Mouse (Mus musculus): ENCODE results near the gene Nom1.
"Not testable (repeated sequence)": the region's sequence is repeated elsewhere in the genome, so short reads cannot be mapped to it uniquely, and the experiment has no call there.

Gene Nom1

GRCm38 (mm10) chr5:29434228-29434871, at the start of gene Nom1:
Gene Nom1, plus strand, starts transcription at chr5:29434664.
- DNase-seq = peak; percentile 91

- no peak for DNase-seq
Observed at GRCm38 (mm10) chr5:29387591-29387990, 46.9 kb upstream of the Nom1 start.

- no peak for DNase-seq
Observed at GRCm38 (mm10) chr5:29388181-29388943, 46.1 kb upstream of the Nom1 start.

DNA sequence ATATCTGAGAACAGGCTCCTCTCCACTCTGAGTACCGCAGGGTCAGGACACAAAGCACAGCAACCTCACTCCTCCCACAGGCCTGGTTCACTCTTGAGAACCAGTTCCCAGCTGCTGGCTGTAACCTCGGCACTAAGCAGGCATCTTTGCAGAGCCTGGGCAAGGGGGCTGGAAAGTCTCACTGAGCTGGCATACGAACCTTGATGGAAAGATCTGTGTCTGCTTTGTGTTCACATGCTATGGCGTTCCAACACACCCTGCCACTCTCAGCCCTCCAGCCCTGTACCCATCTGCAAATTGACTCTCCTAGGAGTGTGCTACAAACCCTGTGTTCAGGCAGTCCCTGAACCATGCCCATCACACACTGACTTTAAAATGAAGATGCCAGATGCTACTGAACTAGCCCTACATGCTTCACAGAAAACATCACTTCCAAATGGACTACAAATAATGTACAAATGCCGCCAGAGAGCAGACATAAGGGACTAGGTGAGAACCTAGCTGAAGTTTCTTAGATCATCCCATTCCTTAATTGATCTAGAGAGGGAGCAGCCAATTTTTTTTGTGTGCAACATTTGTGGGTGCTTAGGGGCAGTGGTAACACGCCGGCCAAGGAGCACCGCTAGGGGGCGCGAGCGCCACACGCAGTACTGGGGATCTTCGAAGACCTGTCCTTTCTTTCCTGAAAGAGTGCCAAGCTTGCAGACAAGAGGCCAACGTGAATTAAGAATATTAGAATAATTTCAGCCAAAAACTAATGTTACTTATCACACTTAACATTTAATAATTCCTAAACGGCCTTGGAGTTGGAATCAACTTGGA, 45.3 kb upstream of the Nom1 start:
- peak; percentile 52 for DNase-seq

- no peak for DNase-seq
Observed at GRCm38 (mm10) chr5:29398427-29398826, 36.0 kb upstream of the Nom1 start.

DNA sequence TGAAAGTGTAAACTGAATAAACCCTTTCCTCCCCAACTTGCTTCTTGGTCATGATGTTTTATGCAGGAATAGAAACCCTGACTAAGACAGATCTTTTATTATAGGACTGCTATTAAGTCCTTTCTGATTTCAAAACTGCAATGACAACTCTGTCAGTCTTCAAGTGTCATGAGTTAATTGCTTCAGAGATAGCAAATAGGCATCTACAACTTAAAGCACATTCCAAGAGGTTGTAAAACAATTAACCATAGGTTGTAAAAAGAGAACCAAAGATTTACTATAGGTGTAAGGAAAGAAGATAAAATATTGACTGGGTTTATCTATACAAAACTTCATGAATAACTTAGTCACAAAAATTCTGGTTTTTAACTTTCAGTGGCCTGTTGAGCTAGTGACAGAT, 23.6 kb upstream of the Nom1 start:
- no peak for DNase-seq

DNA sequence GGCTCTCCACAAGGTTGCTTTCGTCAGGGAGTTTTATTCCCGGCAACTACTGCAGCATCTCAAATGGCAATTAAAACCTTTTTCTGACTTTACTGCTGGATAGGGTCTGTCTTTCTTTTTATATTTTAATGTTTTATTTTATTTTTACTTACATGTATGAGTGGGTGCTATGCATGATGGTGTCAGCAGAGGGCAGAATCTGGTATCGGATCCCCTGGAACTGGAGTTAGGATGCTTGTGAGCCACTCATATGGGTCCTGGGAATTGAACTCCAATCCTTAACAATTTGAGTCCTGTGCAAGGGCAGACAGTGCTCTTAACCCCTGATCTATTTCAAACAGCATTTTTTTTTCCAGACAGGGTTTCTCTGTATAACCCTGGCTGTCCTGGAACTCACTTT, 21.4 kb upstream of the Nom1 start:
- no peak for DNase-seq

DNA sequence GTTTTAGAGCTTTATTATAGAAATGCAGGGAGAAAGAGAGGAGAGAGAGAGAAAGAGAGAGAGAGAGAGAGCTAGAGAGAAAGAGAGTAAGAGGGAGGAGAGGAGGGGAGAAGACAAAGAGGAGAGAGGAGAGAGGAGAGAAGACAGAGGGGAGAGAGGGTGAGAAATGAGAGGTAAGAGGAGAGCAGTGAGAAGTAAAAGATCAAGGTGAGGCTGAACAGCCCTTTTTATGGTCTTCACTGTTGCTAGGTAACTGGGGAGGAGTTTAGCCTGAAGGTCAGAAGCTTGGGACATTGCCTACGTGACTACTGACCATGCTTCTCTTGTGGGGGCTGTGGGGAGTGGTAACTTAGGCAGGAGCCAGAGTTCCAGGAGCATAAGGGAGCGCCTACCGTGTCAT, 11.1 kb upstream of the Nom1 start:
- DNase-seq = not testable (repeated sequence)

GRCm38 (mm10) chr5:29434872-29435358, 451 bp downstream of the Nom1 start:
- DNase-seq = no peak

DNA sequence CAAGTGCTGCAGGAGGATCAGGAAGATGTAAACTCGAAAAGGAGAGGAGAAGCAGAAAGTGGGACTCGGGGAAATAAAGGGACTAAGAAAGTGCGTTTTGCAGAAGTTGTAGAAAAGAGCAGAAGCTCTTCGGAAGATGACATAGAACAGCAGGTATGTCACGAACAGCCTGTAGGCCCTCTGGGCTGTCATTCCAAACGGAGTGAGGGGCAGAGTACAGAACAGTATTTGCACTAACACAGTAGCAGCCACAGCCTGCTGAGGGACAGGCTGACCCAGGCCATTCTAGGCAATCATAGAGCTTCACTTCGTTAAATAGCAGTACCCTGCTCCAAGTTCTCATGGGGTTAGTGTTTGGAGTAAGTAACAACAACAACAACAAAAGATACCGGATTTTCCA, 1.0 kb downstream of the Nom1 start:
- no peak for DNase-seq

- DNase-seq = not testable (repeated sequence)
Observed at GRCm38 (mm10) chr5:29436728-29437127, 2.3 kb downstream of the Nom1 start.

DNA sequence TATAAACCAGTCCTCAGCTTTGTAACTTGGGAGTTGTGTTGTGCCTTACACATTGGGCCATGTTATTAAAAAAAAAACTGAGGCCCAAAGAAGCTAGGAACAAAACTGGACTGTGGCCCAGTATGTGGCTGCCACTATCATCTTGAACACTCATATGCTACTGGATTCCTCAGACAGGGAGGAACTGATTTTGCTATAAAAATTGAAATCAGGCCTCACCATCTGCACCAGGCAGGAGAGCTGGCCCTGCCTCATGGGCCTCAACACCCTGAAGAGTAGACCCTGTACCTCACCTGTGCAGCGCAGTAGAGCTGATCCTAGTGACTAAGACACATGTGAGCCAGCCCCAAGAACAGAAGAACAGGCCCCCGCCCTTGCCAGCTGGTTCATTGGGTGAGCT, 10.8 kb downstream of the Nom1 start:
- no peak for DNase-seq

- DNase-seq = no peak
Observed at GRCm38 (mm10) chr5:29452352-29452751, 17.9 kb downstream of the Nom1 start.

DNA sequence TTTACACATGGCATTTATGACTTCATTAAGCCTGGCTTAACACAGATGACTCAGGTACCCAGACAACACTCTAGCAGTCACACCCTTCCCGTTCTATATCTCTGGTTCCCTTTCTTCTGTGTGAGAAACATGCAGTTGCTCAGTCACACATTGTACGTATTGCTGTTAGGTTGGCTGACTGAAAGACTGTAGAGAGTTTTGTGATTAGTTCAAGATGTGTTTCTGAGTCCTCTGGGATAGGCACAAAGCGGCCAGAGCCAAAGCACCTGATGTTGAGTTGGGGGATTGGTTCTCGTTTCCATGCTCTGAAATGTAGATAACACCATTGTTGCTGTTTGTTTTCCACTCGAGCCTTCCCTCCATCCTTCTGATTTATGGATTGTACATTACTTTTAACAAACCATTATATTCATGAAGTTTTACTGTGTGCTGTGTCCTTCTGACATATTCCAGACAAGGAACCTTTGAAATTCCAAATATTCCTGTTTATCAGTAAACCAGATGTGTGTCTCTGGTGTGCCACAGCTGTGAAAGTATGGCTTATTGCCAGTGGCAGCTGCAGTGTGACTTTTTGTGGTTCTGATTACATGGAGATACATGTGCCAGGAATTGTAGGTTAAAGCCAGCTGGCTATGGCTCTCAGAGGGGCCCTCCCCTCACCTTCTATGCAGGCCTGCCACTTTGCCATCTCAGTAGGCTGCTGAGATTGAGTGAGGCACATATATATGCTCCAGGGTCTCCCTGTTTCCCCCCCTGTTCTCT, 22.6 kb downstream of the Nom1 start:
- DNase-seq = no peak

DNA sequence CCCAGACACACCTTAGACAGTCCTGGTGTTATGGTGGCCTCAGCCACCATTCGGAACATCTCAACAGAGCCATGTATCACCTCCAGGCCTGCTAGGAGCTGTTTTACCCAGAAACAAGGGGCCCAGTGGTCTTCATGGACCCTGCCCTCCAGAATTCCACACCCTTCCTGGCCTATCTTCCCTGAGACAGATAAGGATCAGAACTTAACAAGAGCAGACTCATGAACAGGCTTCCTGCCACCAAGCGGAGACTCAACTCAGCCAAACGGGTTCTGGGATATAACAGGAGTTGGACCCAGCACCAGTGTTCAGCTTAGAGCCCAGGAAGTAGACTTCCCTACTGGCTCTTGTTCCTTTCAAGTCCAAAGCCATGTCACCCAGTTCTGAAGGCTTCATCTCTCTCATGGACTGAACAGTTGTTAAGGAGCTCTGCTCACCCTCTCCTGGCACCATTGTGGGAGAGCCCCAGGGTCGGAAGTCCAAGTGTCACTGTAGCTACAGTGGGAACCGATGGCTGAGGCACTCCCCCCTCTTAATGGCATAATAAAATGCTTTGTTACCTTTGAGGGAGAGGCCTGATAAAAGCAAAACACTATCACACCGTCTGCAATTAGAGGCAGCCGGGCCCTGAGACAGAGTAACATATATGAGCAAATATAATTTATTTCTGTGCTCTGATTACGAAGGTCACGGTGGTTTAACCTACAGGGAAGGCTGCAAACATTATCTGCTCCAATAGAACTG, 28.7 kb downstream of the Nom1 start:
- DNase-seq = no peak

GRCm38 (mm10) chr5:29467489-29468350, 33.3 kb downstream of the Nom1 start:
- no peak for DNase-seq

DNA sequence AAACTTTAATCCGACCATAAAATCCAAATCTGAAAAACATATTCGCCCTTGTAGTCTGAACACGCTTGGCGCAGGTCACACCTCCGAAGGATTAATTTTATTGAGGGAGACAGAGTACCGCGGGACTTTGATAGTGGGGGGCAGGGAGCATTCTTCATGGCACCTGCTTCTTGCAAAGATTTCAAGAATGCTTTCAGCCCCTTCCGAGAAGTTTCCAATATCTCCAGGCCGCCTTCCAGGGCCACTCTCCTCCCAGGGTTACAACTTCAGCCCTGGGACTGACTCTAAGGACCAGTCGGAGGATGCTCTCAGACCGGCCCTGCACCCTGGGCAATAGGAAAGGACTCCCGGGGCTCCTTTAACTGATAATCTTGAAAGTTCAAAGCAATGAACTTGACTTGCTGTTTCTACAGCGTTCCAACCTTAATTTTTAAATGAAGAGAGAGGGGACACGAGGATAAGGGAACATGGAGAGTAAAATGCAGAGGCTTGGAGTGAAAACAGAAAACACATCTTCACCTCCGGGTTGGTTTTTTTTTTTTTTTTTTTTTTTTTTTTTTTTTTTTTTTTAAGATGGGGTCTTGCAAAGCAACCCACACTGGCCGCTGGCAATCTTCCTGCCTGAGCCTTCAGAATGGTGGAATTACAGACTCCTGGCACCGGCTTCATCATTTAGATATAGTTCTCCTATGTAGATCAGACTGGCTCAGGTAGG, 34.0 kb downstream of the Nom1 start:
- DNase-seq = no peak

- DNase-seq = no peak
Observed at GRCm38 (mm10) chr5:29469501-29469900, 35.0 kb downstream of the Nom1 start.

DNA sequence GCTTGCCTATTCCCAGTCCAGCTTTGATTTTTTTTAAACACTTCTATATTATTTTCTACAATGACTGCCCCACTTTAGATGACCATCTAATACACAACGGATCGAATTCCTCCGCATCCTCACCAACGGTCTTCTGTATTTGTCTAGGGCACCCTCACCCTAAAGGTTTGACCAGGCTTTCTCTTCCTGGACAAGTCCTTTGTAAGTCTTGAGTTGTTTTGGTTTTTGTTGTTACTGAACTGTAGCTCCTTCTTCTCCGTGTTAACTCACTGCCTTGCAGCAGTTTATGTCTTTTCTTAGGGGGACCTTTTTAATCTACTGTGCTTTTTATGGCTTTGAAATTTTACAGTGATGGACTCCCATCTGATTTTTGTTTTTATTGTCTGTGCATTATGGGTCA, 35.8 kb downstream of the Nom1 start:
- DNase-seq = no peak

DNA sequence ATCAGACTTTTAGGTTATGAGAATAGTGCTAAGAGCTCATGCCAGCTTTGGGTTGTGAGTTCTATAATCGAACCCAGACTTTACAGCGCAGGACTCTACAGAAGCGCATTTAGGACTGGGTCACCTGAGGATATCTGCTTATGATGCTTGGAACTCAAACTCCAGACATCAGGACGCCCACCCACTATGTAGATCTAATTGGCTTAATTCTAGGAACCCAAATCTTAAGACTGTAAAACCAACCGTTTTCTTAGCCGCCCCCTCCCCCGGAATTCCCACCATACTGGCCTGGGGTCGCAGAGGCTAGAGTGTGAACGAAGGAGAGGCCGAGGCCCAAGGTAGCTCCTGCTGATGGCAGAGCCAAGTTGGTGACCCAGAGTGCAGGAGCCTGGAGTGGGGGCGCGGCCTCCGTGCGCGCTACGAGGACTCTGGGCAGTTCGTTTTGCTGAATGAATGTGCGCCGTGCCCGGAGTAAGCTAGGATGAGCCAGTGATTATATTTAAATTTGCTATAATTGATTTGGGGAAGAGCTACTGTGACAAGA, 36.5 kb downstream of the Nom1 start:
- DNase-seq = no peak
